Mouse (Mus musculus) MEL (cell line): ENCODE data around the gene Apc2. TPM values are rescaled to one million over a fixed set of nuclear protein-coding genes. Genes with fewer than 3 reads are reported as not detected.

ENCODE experiments used
- DNase-seq: peaks from one replicate; pipeline ENCODE4 v3.0.0; 2011; ENCODE audit warnings: low read depth, low spot score
- H3K27ac ChIP-seq: 2 replicates; pipeline ENCODE4 v1.5.1; 2012; ENCODE audit warnings: low read depth, mild to moderate bottlenecking, control low read depth, low read length, moderate library complexity; ENCODE audit not compliant: control insufficient read depth
- H3K27me3 ChIP-seq, 2 experiments: fragments of 150-350 bp in 1 of 2; sonication (generic) in 1 of 2; 2 replicates each; pipeline ENCODE4 v1.6.1; 2012; ENCODE audit warnings: low read length in 2 of 2, mild to moderate bottlenecking in 2 of 2, improper control_type of control experiment in 1 of 2, moderate library complexity in 1 of 2; ENCODE audit not compliant: insufficient read depth in 2 of 2, control insufficient read depth in 1 of 2
- H3K36me3 ChIP-seq, 2 experiments: 2 replicates each; pipeline ENCODE4 v1.6.1; 2012 to 2014; ENCODE audit warnings: low read length in 2 of 2, improper control_type of control experiment in 1 of 2, inconsistent platforms in 1 of 2, mild to moderate bottlenecking in 1 of 2; ENCODE audit not compliant: insufficient read depth in 2 of 2, control insufficient read depth in 1 of 2
- H3K4me1 ChIP-seq, 2 experiments: fragments of 150-350 bp in 1 of 2; sonication (generic) in 1 of 2; 2 replicates each; pipeline ENCODE4 v1.6.1; 2012; ENCODE audit warnings: low read length in 2 of 2, improper control_type of control experiment in 1 of 2, mild to moderate bottlenecking in 1 of 2; ENCODE audit not compliant: insufficient read depth in 2 of 2, control insufficient read depth in 1 of 2
- H3K4me3 ChIP-seq, 2 experiments: fragments of 150-350 bp in 1 of 2; sonication (generic) in 1 of 2; 2 replicates each; pipeline ENCODE4 v1.5.1; 2012; ENCODE audit warnings: low read depth in 2 of 2, low read length in 2 of 2, mild to moderate bottlenecking in 2 of 2, moderate library complexity in 2 of 2, control low read depth in 1 of 2, improper control_type of control experiment in 1 of 2; ENCODE audit not compliant: control insufficient read depth in 1 of 2, insufficient read depth in 1 of 2
- H3K79me2 ChIP-seq: 2 replicates; pipeline ENCODE4 v1.6.1; 2012; ENCODE audit warnings: mild to moderate bottlenecking, low read length, moderate library complexity; ENCODE audit not compliant: control insufficient read depth, poor library complexity, insufficient read depth
- H3K9ac ChIP-seq: 2 replicates; pipeline ENCODE4 v1.6.1; 2012; ENCODE audit warnings: low read depth, mild to moderate bottlenecking, control low read depth, low read length, moderate library complexity; ENCODE audit not compliant: control insufficient read depth, poor library complexity, severe bottlenecking
- H3K9me3 ChIP-seq: fragments of 150-350 bp; sonication (generic); replicated peaks from 2 replicates; pipeline ENCODE4 v1.6.1; 2012; ENCODE audit warnings: mild to moderate bottlenecking, low read length, improper control_type of control experiment, moderate library complexity; ENCODE audit not compliant: insufficient read depth
- CTCF ChIP-seq, 3 experiments: IDR thresholded peaks in 2 of 3; conservative IDR thresholded peaks in 1 of 3; 2 replicates each; pipeline ENCODE4 v1.5.1; 2011 to 2012; ENCODE audit warnings: low read length in 3 of 3, low read depth in 2 of 3, mild to moderate bottlenecking in 2 of 3, improper control_type of control experiment in 1 of 3, inconsistent platforms in 1 of 3, mixed read lengths in 1 of 3, moderate library complexity in 1 of 3; ENCODE audit not compliant: control insufficient read depth in 1 of 3, insufficient read depth in 1 of 3, poor library complexity in 1 of 3, severe bottlenecking in 1 of 3
- ELF1 ChIP-seq: IDR thresholded peaks from 2 replicates; pipeline ENCODE4 v1.6.1; 2014; ENCODE audit warnings: low read depth, mild to moderate bottlenecking, inconsistent platforms, low read length, improper control_type of control experiment, moderate library complexity
- EP300 ChIP-seq, 2 experiments: IDR thresholded peaks; 2 replicates each; pipeline ENCODE4 v1.6.1; 2011; ENCODE audit warnings: improper control_type of control experiment in 2 of 2, low read length in 2 of 2, low read depth in 1 of 2, mild to moderate bottlenecking in 1 of 2
- ETS1 ChIP-seq: IDR thresholded peaks from 2 replicates; pipeline ENCODE4 v1.6.1; 2012; ENCODE audit warnings: low read depth, mild to moderate bottlenecking, inconsistent platforms, low read length, improper control_type of control experiment, moderate library complexity
- JUND ChIP-seq: IDR thresholded peaks from 2 replicates; pipeline ENCODE4 v1.6.1; 2011; ENCODE audit warnings: low read depth, mild to moderate bottlenecking, improper control_type of control experiment, low read length
- MAZ ChIP-seq: IDR thresholded peaks from 2 replicates; pipeline ENCODE4 v1.6.1; 2012; ENCODE audit warnings: low read depth, mild to moderate bottlenecking, inconsistent platforms, low read length, improper control_type of control experiment
- MYC ChIP-seq: IDR thresholded peaks from 2 replicates; pipeline ENCODE4 v1.6.1; 2011; ENCODE audit warnings: low read depth, mild to moderate bottlenecking, low read length, improper control_type of control experiment, moderate library complexity
- POLR2AphosphoS2 ChIP-seq: IDR thresholded peaks from 2 replicates; pipeline ENCODE4 v1.6.1; 2011; ENCODE audit warnings: low read length, improper control_type of control experiment
- RCOR1 ChIP-seq: IDR thresholded peaks from 2 replicates; pipeline ENCODE4 v1.6.1; 2012; ENCODE audit warnings: low read depth, mild to moderate bottlenecking, inconsistent platforms, low read length, improper control_type of control experiment
- SIN3A ChIP-seq: IDR thresholded peaks from 2 replicates; pipeline ENCODE4 v1.6.1; 2012; ENCODE audit warnings: low read length, improper control_type of control experiment, inconsistent platforms
- TBP ChIP-seq: IDR thresholded peaks from 2 replicates; pipeline ENCODE4 v1.8.0; 2011; ENCODE audit warnings: low read depth, low read length, improper control_type of control experiment
- USF1 ChIP-seq: IDR thresholded peaks from 2 replicates; pipeline ENCODE4 v1.6.1; 2014; ENCODE audit warnings: low read depth, mild to moderate bottlenecking, inconsistent platforms, low read length, improper control_type of control experiment, moderate library complexity
- USF2 ChIP-seq, 2 experiments: IDR thresholded peaks; 2 replicates each; pipeline ENCODE4 v1.6.1; 2011 to 2012; ENCODE audit warnings: improper control_type of control experiment in 2 of 2, low read length in 2 of 2, borderline replicate concordance in 1 of 2, inconsistent platforms in 1 of 2, low read depth in 1 of 2, mild to moderate bottlenecking in 1 of 2; ENCODE audit not compliant: insufficient read depth in 1 of 2
- ZKSCAN1 ChIP-seq: IDR thresholded peaks from 2 replicates; pipeline ENCODE4 v1.6.1; 2012; ENCODE audit warnings: low read depth, mild to moderate bottlenecking, inconsistent platforms, low read length, improper control_type of control experiment, moderate library complexity
- ZNF384 ChIP-seq: IDR thresholded peaks from 2 replicates; pipeline ENCODE4 v1.6.1; 2012; ENCODE audit warnings: low read depth, mild to moderate bottlenecking, inconsistent platforms, low read length, improper control_type of control experiment
- polyA plus RNA-seq, 2 experiments: library from polyadenylated mRNA; stranded (reverse) in 1 of 2; unstranded in 1 of 2; fragments of >175 nt in 1 of 2; fragments of >200 nt in 1 of 2; gene quantifications; 2 replicates each; pipeline versions ENCODE4 v1.2.1 to v1.2.4; 2012; ENCODE audit warnings: low replicate concordance in 2 of 2, low read depth in 1 of 2; ENCODE audit not compliant: insufficient read length in 2 of 2, insufficient read depth in 1 of 2, missing spikeins in 1 of 2
- total RNA-seq: library from RNA; depleted of rRNA; stranded (reverse); fragments of 300-350 nt; gene quantifications from 2 replicates; pipeline ENCODE4 v1.2.3, GENCODE M21; 2012

Gene Apc2
- total and polyA plus RNA-seq, 3 experiments = 0.58 to 1.2 TPM; not detected in 1

GRCm38 (mm10) chr10:80357336-80357735 is 61.6 kb downstream of the Apc2 start:
- no peak overlapping the region for H3K9ac ChIP-seq
- peaks cover 11 to 13% of the 10 kb centered on the region in 2 experiments for H3K4me1 ChIP-seq
- no peaks in the 10 kb centered on the region for H3K27me3 ChIP-seq
- H3K4me3 ChIP-seq = no peak overlapping the region
- H3K36me3 ChIP-seq = peaks cover 0 to 7% of the 10 kb centered on the region in 2 experiments; a peak in 2 of 4 replicates
- TF ChIP-seq CTCF (IDR thresholded peaks at IDR 0.05 in 2 of 3, conservative IDR thresholded peaks at IDR 0.05 in 1 of 3; ENCODE audit: control insufficient read depth in 1 of 3, insufficient read depth in 1 of 3, low read depth in 2 of 3, low read length in 3 of 3, poor library complexity in 1 of 3, severe bottlenecking in 1 of 3) (no peak), EP300 (IDR thresholded peaks at IDR 0.05; ENCODE audit: low read depth in 1 of 2, low read length in 2 of 2) (no peak), RCOR1 (no peak), USF1 (no peak), JUND (no peak)
- H3K27ac ChIP-seq = no peak overlapping the region
- no peaks in the 10 kb centered on the region for H3K79me2 ChIP-seq
- DNase-seq = no peak
- no peaks in the 10 kb centered on the region for H3K9me3 ChIP-seq

GRCm38 (mm10) chr10:80357994-80358639 is 62.3 kb downstream of the Apc2 start:
- Histone ChIP-seq H3K36me3 (peaks cover 0 to 1% of the 10 kb centered on the region in 2 experiments; a peak in 1 of 4 replicates), H3K4me3 (no peak overlapping the region), H3K79me2 (no peaks in the 10 kb centered on the region)

GRCm38 (mm10) chr10:80363734-80364133 is 68.0 kb downstream of the Apc2 start:
- DNase-seq = no peak
- no peak overlapping the region for H3K4me3 ChIP-seq

More at GRCm38 (mm10) chr10:80357994-80358639, 62.3 kb downstream of the Apc2 start:
- no peaks in the 10 kb centered on the region for H3K9me3 ChIP-seq
- no peak for DNase-seq
- no peak overlapping the region for H3K27ac ChIP-seq
- H3K27me3 ChIP-seq = no peaks in the 10 kb centered on the region
- H3K4me1 ChIP-seq = peaks cover 4 to 5% of the 10 kb centered on the region in 2 experiments
- TF ChIP-seq ELF1 (no peak), SIN3A (no peak), EP300 (IDR thresholded peaks at IDR 0.05; ENCODE audit: low read depth in 1 of 2, low read length in 2 of 2) (no peak), POLR2AphosphoS2 (no peak), TBP (no peak), MYC (no peak), RCOR1 (no peak), ETS1 (no peak), USF2 (IDR thresholded peaks at IDR 0.05; ENCODE audit: borderline replicate concordance in 1 of 2, insufficient read depth in 1 of 2, low read depth in 1 of 2, low read length in 2 of 2) (no peak)
- H3K9ac ChIP-seq = no peak overlapping the region

More at GRCm38 (mm10) chr10:80363734-80364133, 68.0 kb downstream of the Apc2 start:
- TF ChIP-seq ZNF384 (no peak), MAZ (no peak), ZKSCAN1 (no peak)
- no peaks in the 10 kb centered on the region for H3K4me1 ChIP-seq
- no peaks in the 10 kb centered on the region for H3K79me2 ChIP-seq
- H3K36me3 ChIP-seq = no peaks in the 10 kb centered on the region
- peaks cover 2% of the 10 kb centered on the region in 2 experiments; a peak in 1 of 4 replicates for H3K27me3 ChIP-seq
- H3K27ac ChIP-seq = no peak overlapping the region
- H3K9me3 ChIP-seq = no peaks in the 10 kb centered on the region
- no peak overlapping the region for H3K9ac ChIP-seq
